Mouse (Mus musculus) embryonic facial prominence, embryonic 10.5 days (tissue): ENCODE data around the gene Pah. TPM values are rescaled to one million over a fixed set of nuclear protein-coding genes. Genes with fewer than 3 reads are reported as not detected.

Experiments
- DNase-seq: peaks from one replicate; pipeline ENCODE4 v3.0.0-alpha.2; 2017; ENCODE audit warnings: low spot score
- H3K27ac ChIP-seq: fragments of 300-500 bp; sonication (generic); replicated peaks from 2 replicates; pipeline ENCODE4 v1.5.1; 2016; ENCODE audit warnings: mild to moderate bottlenecking
- H3K27me3 ChIP-seq: fragments of 300-500 bp; sonication (generic); replicated peaks from 2 replicates; pipeline ENCODE4 v1.6.1; 2016; ENCODE audit warnings: low read depth, mild to moderate bottlenecking; ENCODE audit not compliant: poor library complexity, severe bottlenecking
- H3K36me3 ChIP-seq: fragments of 300-500 bp; sonication (generic); replicated peaks from 2 replicates; pipeline ENCODE4 v1.6.1; 2016; ENCODE audit warnings: mild to moderate bottlenecking, moderate library complexity
- H3K4me1 ChIP-seq: fragments of 300-500 bp; sonication (generic); 2 replicates; pipeline ENCODE4 v1.6.1; 2016
- H3K4me3 ChIP-seq: fragments of 300-500 bp; sonication (generic); 2 replicates; pipeline ENCODE4 v1.5.1; 2016; ENCODE audit warnings: mild to moderate bottlenecking, moderate library complexity
- H3K9me3 ChIP-seq: fragments of 300-500 bp; sonication (generic); 2 replicates; pipeline ENCODE4 v1.6.1; 2016; ENCODE audit warnings: mild to moderate bottlenecking
- WGBS: fragments of 180-500 bp; shearing (Covaris S2); methylation state at CpG from one replicate; pipeline ENCODE4 v1.1.7; 2016; 5-methylcytosine and 5-hydroxymethylcytosine counted together
- polyA plus RNA-seq: library from polyadenylated mRNA; unstranded; fragments of >200 nt; fragmentation: Nextera tagmentation; extraction: Ambion mirVana; gene quantifications from 2 replicates; pipeline ENCODE4 v1.2.1, GENCODE M21; 2016

Gene Pah
- polyA plus RNA-seq, 1 experiment from 2014 or later, result not detected

GRCm38 (mm10) chr10:87492661-87493551, 28.7 kb upstream of the Pah start:
- under 1% methylated on average over 87 of the region's 90 CpGs for WGBS
- H3K4me1 ChIP-seq, result peaks cover 50% of the 10 kb centered on the region
- peak overlapping the region; percentile 74 for H3K4me3 ChIP-seq
- H3K27me3 ChIP-seq, result peaks cover 99% of the 10 kb centered on the region
- H3K9me3 ChIP-seq, result peaks cover 5% of the 10 kb centered on the region; the same call in 1 of the 2 replicates
- H3K36me3 ChIP-seq, result no peaks in the 10 kb centered on the region
- peak overlapping the region; percentile 79 for H3K27ac ChIP-seq
- DNase-seq, result peak; percentile 79

- H3K27me3 ChIP-seq, result peaks cover 99% of the 10 kb centered on the region
- H3K27ac ChIP-seq, result peak within 1 kb of the TSS; percentile 79
- H3K9me3 ChIP-seq, result peaks cover 6% of the 10 kb centered on the region; the same call in 1 of the 2 replicates
- H3K36me3 ChIP-seq, result no peaks in the 10 kb centered on the region
- under 1% methylated on average over 32 of the region's 34 CpGs for WGBS
- DNase-seq, result peak; percentile 77
- H3K4me3 ChIP-seq, result peak within 1 kb of the TSS; percentile 74
- peaks cover 46% of the 10 kb centered on the region for H3K4me1 ChIP-seq
Observed at GRCm38 (mm10) chr10:87493576-87493975, 28.0 kb upstream of the Pah start, which contains the start of gene Ascl1. Gene Ascl1, minus strand, starts transcription at chr10:87493660.

- Histone ChIP-seq H3K36me3 (no peaks in the 10 kb centered on the region), H3K4me1 (peaks cover 42% of the 10 kb centered on the region), H3K9me3 (peaks cover 6% of the 10 kb centered on the region; the same call in 1 of the 2 replicates), H3K27ac (no peak overlapping the region), H3K27me3 (peaks cover 99% of the 10 kb centered on the region), H3K4me3 (peak overlapping the region; percentile 74)
- WGBS, result under 1% methylated on average over 4 of the region's 4 CpGs
- DNase-seq, result peak; percentile 29
Observed at GRCm38 (mm10) chr10:87494176-87494575, 27.4 kb upstream of the Pah start.

GRCm38 (mm10) chr10:87494596-87494995, 27.0 kb upstream of the Pah start:
- H3K27me3 ChIP-seq, result peaks cover 99% of the 10 kb centered on the region
- DNase-seq, result peak; percentile 50
- peaks cover 6% of the 10 kb centered on the region; the same call in 1 of the 2 replicates for H3K9me3 ChIP-seq
- H3K27ac ChIP-seq, result no peak overlapping the region; the same call in 1 of the 2 replicates
- H3K36me3 ChIP-seq, result no peaks in the 10 kb centered on the region
- H3K4me3 ChIP-seq, result peak overlapping the region; percentile 74
- WGBS, result 0% methylated on average over 18 of the region's 18 CpGs
- H3K4me1 ChIP-seq, result peaks cover 39% of the 10 kb centered on the region

- WGBS, result 89% methylated on average over 2 of the region's 2 CpGs
- Histone ChIP-seq H3K27ac (no peak overlapping the region), H3K36me3 (no peaks in the 10 kb centered on the region), H3K4me1 (peaks cover 42% of the 10 kb centered on the region), H3K4me3 (no peak overlapping the region), H3K9me3 (peaks cover 6% of the 10 kb centered on the region; the same call in 1 of the 2 replicates), H3K27me3 (peaks cover 100% of the 10 kb centered on the region)
- DNase-seq, result no peak
Observed at GRCm38 (mm10) chr10:87497056-87497455, 24.5 kb upstream of the Pah start.

GRCm38 (mm10) chr10:87500926-87501658, 20.5 kb upstream of the Pah start:
- Histone ChIP-seq H3K9me3 (peaks cover 4% of the 10 kb centered on the region; the same call in 1 of the 2 replicates), H3K27me3 (peaks cover 92% of the 10 kb centered on the region), H3K27ac (0 out of 2 replicates have a peak overlapping the region, but pooled peaks have one; percentile 1), H3K4me3 (peak overlapping the region; percentile 33; the same call in 1 of the 2 replicates), H3K4me1 (peaks cover 12% of the 10 kb centered on the region), H3K36me3 (no peaks in the 10 kb centered on the region)
- 13% methylated on average over 20 of the region's 20 CpGs for WGBS
- DNase-seq, result peak; percentile 32

GRCm38 (mm10) chr10:87501659-87502042, 19.9 kb upstream of the Pah start:
- no peaks in the 10 kb centered on the region for H3K36me3 ChIP-seq
- peak overlapping the region; percentile 33; the same call in 1 of the 2 replicates for H3K4me3 ChIP-seq
- DNase-seq, result peak; percentile 34
- 0 out of 2 replicates have a peak, but pooled peaks cover 3% of the 10 kb centered on the region for H3K9me3 ChIP-seq
- 0 out of 2 replicates have a peak overlapping the region, but pooled peaks have one; percentile 1 for H3K27ac ChIP-seq
- WGBS, result 8% methylated on average over 7 of the region's 7 CpGs
- H3K4me1 ChIP-seq, result peaks cover 12% of the 10 kb centered on the region
- H3K27me3 ChIP-seq, result peaks cover 88% of the 10 kb centered on the region

GRCm38 (mm10) chr10:87502283-87502682, 19.3 kb upstream of the Pah start:
- Histone ChIP-seq H3K4me1 (peaks cover 12% of the 10 kb centered on the region), H3K27ac (no peak overlapping the region), H3K36me3 (no peaks in the 10 kb centered on the region), H3K9me3 (0 out of 2 replicates have a peak, but pooled peaks cover 3% of the 10 kb centered on the region), H3K27me3 (peaks cover 81% of the 10 kb centered on the region), H3K4me3 (no peak overlapping the region)
- peak; percentile 41 for DNase-seq
- WGBS, result 17% methylated on average over 5 of the region's 5 CpGs

GRCm38 (mm10) chr10:87503946-87504345, 17.6 kb upstream of the Pah start:
- peaks cover 12% of the 10 kb centered on the region for H3K4me1 ChIP-seq
- H3K36me3 ChIP-seq, result no peaks in the 10 kb centered on the region
- peaks cover 65% of the 10 kb centered on the region for H3K27me3 ChIP-seq
- H3K4me3 ChIP-seq, result no peak overlapping the region
- H3K9me3 ChIP-seq, result no peaks in the 10 kb centered on the region
- peak; percentile 63 for DNase-seq
- WGBS, result 4% methylated on average over 10 of the region's 10 CpGs
- no peak overlapping the region for H3K27ac ChIP-seq

GRCm38 (mm10) chr10:87508581-87508980, 13.0 kb upstream of the Pah start:
- DNase-seq, result no peak
- no peak overlapping the region for H3K27ac ChIP-seq
- no peaks in the 10 kb centered on the region for H3K9me3 ChIP-seq
- H3K27me3 ChIP-seq, result peaks cover 18% of the 10 kb centered on the region
- 88% methylated on average over 4 of the region's 4 CpGs for WGBS
- no peak overlapping the region for H3K4me3 ChIP-seq
- no peaks in the 10 kb centered on the region for H3K4me1 ChIP-seq
- no peaks in the 10 kb centered on the region for H3K36me3 ChIP-seq

- Histone ChIP-seq H3K27me3 (no peaks in the 10 kb centered on the region), H3K36me3 (no peaks in the 10 kb centered on the region), H3K4me3 (no peak overlapping the region), H3K4me1 (no peaks in the 10 kb centered on the region), H3K9me3 (no peaks in the 10 kb centered on the region), H3K27ac (no peak overlapping the region)
- DNase-seq, result no peak
Observed at GRCm38 (mm10) chr10:87513052-87513451, 8.5 kb upstream of the Pah start.

GRCm38 (mm10) chr10:87518585-87518984, 3.0 kb upstream of the Pah start:
- H3K4me1 ChIP-seq, result no peaks in the 10 kb centered on the region
- no peaks in the 10 kb centered on the region for H3K9me3 ChIP-seq
- H3K4me3 ChIP-seq, result no peak overlapping the region
- H3K27ac ChIP-seq, result no peak overlapping the region
- no peaks in the 10 kb centered on the region for H3K27me3 ChIP-seq
- DNase-seq, result no peak
- WGBS, result 75% methylated on average over 2 of the region's 2 CpGs
- H3K36me3 ChIP-seq, result no peaks in the 10 kb centered on the region
